Mouse (Mus musculus) macrophage (primary cell): ENCODE measurements around the gene Polr3g. TPM values are rescaled to one million over a fixed set of nuclear protein-coding genes. Genes with fewer than 3 reads are reported as not detected.

Experiments used
- H3K27ac ChIP-seq: fragments of 350-480 bp; formaldehyde crosslinking; 2 replicates; pipeline ENCODE4 v1.9.0; 2021
- H3K36me3 ChIP-seq: fragments of 350-480 bp; formaldehyde crosslinking; 2 replicates; pipeline ENCODE4 v1.9.0; 2021; ENCODE audit errors: inconsistent target
- H3K4me3 ChIP-seq: fragments of 350-480 bp; formaldehyde crosslinking; 2 replicates; pipeline ENCODE4 v1.9.0; 2021; ENCODE audit errors: inconsistent target
- H3K79me2 ChIP-seq: fragments of 350-480 bp; formaldehyde crosslinking; 2 replicates; pipeline ENCODE4 v1.9.0; 2021; ENCODE audit errors: inconsistent target
- WGBS: methylation state at CpG from one replicate; pipeline ENCODE4 v1.1.7; 2026; ENCODE audit warnings: inconsistent platforms; ENCODE audit not compliant: missing documents; 5-methylcytosine and 5-hydroxymethylcytosine counted together
- polyA plus RNA-seq: library from polyadenylated mRNA; stranded (reverse); fragments of 250-400 nt; gene quantifications from 3 replicates; pipeline ENCODE4 v1.2.4, GENCODE M21; 2018; ENCODE audit warnings: inconsistent platforms

The Polr3g gene
- polyA plus RNA-seq, 1 experiment from 2014 or later, result 8.5 TPM

DNA sequence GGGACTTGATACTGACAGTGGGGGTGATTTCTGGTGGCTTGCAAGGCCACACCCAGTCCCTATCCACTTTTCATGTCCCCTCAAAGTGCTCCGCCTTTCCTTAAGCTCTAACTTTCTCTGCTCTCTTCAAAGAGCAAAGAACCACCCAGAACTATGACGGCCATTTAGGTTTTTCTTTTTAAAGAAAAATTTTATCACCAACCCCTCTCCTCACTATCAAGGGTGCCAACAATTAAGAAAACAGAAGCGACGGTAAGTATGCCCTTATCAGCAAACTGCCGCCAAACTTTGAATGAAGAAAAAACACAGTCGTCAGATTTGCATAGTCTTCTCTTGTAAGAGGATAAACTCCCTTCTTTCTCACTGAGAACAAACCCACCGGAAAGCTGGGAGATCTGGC is 547 bp downstream of the Polr3g start:
- Histone ChIP-seq H3K4me3 (peak overlapping the region; percentile 80), H3K27ac (no peak overlapping the region), H3K36me3 (no peaks in the 10 kb centered on the region), H3K79me2 (no peaks in the 10 kb centered on the region; the same call in 1 of the 2 replicates)
- WGBS, result 0% methylated on average over 7 of the region's 7 CpGs

- H3K4me3 ChIP-seq, result peak overlapping the region; percentile 80
- no peak overlapping the region for H3K27ac ChIP-seq
- WGBS, result 38% methylated on average over 4 of the region's 4 CpGs
- no peaks in the 10 kb centered on the region for H3K36me3 ChIP-seq
- H3K79me2 ChIP-seq, result no peaks in the 10 kb centered on the region; the same call in 1 of the 2 replicates
These were observed 1.0 kb downstream of the Polr3g start for GRCm38 (mm10) chr13:81709805-81710204.

GRCm38 (mm10) chr13:81706311-81706710 is 4.5 kb downstream of the Polr3g start:
- Histone ChIP-seq H3K27ac (no peak overlapping the region), H3K36me3 (no peaks in the 10 kb centered on the region), H3K4me3 (no peak overlapping the region), H3K79me2 (no peaks in the 10 kb centered on the region; the same call in 1 of the 2 replicates)
- 97% methylated on average over 4 of the region's 5 CpGs for WGBS

DNA sequence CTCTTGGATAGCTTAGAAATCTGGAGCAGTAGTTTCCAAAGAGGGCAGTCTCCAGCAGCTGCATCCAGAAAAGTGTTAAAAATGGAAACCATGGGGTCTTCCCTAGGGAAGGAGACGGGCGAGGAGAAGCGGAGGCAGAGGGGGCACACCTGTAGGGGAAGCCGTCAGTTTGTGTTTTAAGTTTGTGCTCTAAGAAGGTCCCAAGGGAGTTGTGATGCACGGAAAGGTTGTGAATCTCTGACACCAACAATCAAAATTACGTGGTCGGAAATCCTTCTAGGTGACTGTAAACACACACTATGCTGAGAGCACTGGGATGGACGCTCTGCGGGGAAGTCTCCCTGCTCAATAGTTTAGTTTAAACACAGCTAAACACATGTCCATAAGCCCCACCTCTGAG is 7.2 kb downstream of the Polr3g start:
- WGBS, result 94% methylated on average over 9 of the region's 9 CpGs
- Histone ChIP-seq H3K79me2 (no peaks in the 10 kb centered on the region; the same call in 1 of the 2 replicates), H3K4me3 (no peak overlapping the region), H3K36me3 (no peaks in the 10 kb centered on the region), H3K27ac (no peak overlapping the region)

DNA sequence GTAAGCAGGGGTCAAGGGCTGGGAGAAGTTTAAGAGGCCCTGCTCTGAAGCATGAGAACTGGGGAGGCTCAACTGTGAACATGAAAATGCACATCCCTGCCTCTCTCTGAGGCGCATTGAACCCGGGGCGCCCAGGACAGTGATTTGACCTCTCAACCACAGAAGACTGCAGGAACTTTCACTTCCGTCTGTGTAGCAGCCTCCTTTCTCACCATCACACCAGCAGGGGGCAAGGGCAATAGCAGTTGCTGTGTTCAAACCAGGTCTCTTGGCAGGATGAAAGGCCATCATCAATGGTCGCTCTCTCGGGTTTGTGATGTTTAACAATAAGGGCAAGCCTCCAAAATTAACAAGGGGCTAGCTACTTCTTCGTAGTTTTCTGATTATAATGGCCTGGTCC is 7.7 kb downstream of the Polr3g start:
- H3K36me3 ChIP-seq, result no peaks in the 10 kb centered on the region
- H3K27ac ChIP-seq, result no peak overlapping the region
- 46% methylated on average over 7 of the region's 7 CpGs for WGBS
- no peaks in the 10 kb centered on the region; the same call in 1 of the 2 replicates for H3K79me2 ChIP-seq
- no peak overlapping the region for H3K4me3 ChIP-seq

GRCm38 (mm10) chr13:81694446-81694845 is 16.4 kb downstream of the Polr3g start:
- WGBS, result 97% methylated on average over 12 of the region's 12 CpGs
- Histone ChIP-seq H3K27ac (no peak overlapping the region), H3K4me3 (no peak overlapping the region), H3K79me2 (no peaks in the 10 kb centered on the region), H3K36me3 (no peaks in the 10 kb centered on the region)

GRCm38 (mm10) chr13:81691606-81692005 is 19.2 kb downstream of the Polr3g start:
- no peak overlapping the region for H3K4me3 ChIP-seq
- no peaks in the 10 kb centered on the region for H3K36me3 ChIP-seq
- 41% methylated on average over 9 of the region's 9 CpGs for WGBS
- no peak overlapping the region for H3K27ac ChIP-seq
- H3K79me2 ChIP-seq, result no peaks in the 10 kb centered on the region

GRCm38 (mm10) chr13:81690477-81690876 is 20.3 kb downstream of the Polr3g start:
- Histone ChIP-seq H3K27ac (no peak overlapping the region), H3K4me3 (no peak overlapping the region), H3K79me2 (no peaks in the 10 kb centered on the region), H3K36me3 (no peaks in the 10 kb centered on the region)
- WGBS, result 87% methylated on average over 10 of the region's 10 CpGs

DNA sequence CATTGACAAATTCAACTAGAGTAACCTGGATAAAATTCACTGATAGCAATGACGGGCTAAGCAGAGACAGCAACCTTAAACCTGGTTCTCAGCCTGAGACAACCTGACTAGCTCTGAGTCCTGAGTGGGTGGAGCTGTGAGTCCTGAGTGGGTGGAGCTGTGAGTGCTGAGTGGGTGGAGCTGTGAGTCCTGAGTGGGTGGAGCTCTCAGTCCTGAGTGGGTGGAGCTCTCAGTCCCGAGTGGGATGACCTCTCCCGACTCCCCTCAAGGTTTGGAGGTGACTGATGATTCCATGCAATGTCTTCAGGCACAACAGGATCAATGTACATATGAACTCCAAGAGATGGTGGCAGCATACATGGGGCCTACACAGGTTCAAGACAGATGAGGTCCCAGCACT is 21.2 kb downstream of the Polr3g start:
- Histone ChIP-seq H3K79me2 (no peaks in the 10 kb centered on the region), H3K36me3 (no peaks in the 10 kb centered on the region), H3K27ac (no peak overlapping the region), H3K4me3 (no peak overlapping the region)
- 91% methylated on average over 3 of the region's 3 CpGs for WGBS

GRCm38 (mm10) chr13:81684884-81685283 is 25.9 kb downstream of the Polr3g start:
- no peaks in the 10 kb centered on the region for H3K79me2 ChIP-seq
- no peak overlapping the region for H3K4me3 ChIP-seq
- H3K27ac ChIP-seq, result no peak overlapping the region
- H3K36me3 ChIP-seq, result no peaks in the 10 kb centered on the region
- WGBS, result 76% methylated on average over 3 of the region's 3 CpGs

GRCm38 (mm10) chr13:81684258-81684657 is 26.6 kb downstream of the Polr3g start:
- no peak overlapping the region for H3K4me3 ChIP-seq
- H3K79me2 ChIP-seq, result no peaks in the 10 kb centered on the region
- no peaks in the 10 kb centered on the region for H3K36me3 ChIP-seq
- H3K27ac ChIP-seq, result no peak overlapping the region
- WGBS, result 93% methylated on average over 5 of the region's 5 CpGs

DNA sequence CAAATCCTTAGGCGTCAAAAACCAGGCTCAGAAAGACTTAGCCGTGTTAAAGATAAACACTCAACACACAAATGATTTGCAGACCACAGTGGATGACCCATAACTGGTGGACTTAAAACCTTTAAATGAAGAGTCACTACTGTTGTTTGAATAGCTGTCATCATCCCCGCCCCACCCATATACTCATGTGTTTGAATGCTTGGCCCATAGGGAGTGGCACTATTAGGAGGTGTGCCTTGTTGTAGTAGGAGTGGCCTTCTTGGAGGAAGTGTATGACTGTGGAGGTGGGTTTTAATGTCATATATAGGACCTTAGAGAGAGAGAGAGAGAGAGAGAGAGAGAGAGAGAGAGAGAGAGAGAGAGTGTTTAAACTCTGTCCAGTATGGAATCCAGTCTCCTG is 27.7 kb downstream of the Polr3g start:
- no peaks in the 10 kb centered on the region for H3K79me2 ChIP-seq
- no peaks in the 10 kb centered on the region for H3K36me3 ChIP-seq
- 96% methylated on average over 3 of the region's 3 CpGs for whole genome bisulfite sequencing
- no peak overlapping the region for H3K4me3 ChIP-seq
- no peak overlapping the region for H3K27ac ChIP-seq

DNA sequence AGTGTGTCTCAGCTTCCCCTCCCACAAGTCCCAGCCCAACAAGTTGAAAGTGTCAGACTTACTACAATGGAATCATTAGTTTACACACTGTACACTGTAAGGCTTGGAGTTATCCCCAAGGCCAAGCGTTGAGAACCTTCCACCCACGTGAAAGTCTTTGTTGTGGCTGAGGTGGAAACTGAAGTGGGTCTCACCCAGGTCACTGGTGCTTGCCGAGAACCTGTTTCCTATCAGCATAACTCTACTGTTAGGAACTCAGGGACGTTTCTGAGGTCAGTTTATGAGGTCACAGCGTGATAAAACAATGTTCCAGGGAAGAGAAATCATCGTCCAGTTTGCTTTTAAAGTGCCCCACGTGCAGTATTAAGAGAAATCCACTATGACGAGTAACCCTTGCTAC is 35.5 kb downstream of the Polr3g start:
- peaks cover 13% of the 10 kb centered on the region; the same call in 1 of the 2 replicates for H3K36me3 ChIP-seq

DNA sequence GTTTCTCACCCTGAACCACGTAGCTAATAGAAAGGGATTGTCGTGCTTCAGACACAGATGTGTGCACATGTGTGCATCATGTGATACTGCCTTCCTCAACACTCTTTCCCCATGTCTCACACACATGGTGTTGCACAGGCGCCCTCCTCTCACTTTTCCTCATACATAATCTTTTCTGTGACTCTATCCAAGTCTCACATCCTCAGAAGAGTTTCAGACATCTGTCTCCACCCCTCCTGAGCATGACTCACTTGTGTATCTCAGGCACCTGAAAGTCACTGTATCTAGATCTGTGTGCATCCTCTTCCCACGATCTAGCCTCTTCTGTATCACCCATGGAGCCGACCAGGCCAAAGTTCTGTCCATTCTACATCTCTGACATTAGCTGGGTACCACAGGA is 43.1 kb downstream of the Polr3g start:
- WGBS, result 92% methylated on average over 5 of the region's 5 CpGs
- H3K79me2 ChIP-seq, result peaks cover 26% of the 10 kb centered on the region
- H3K36me3 ChIP-seq, result peaks cover 67% of the 10 kb centered on the region
- H3K27ac ChIP-seq, result no peak overlapping the region
- no peak overlapping the region for H3K4me3 ChIP-seq

More for the DNA sequence above, 35.5 kb downstream of the Polr3g start:
- no peak overlapping the region for H3K4me3 ChIP-seq
- 96% methylated on average over 8 of the region's 8 CpGs for WGBS
- H3K79me2 ChIP-seq, result no peaks in the 10 kb centered on the region
- no peak overlapping the region for H3K27ac ChIP-seq

DNA sequence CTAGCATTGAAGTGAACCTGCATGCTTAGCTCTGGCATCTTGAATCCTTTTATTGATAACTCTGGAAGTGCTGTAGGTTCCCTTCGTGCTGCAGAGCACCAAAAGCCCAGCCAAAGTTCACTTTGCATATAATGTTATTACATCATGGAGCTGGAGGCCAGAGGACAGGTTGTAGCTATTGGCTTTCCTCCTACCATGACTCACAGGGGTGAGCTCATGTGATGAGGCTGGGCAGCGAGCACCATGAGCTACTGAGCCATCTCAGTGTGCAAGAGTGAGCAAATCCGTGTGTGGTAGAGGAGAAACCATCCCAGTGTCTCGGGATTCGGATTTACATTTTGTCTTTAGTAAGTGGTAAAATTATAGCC is 46.5 kb downstream of the Polr3g start:
- Histone ChIP-seq H3K27ac (no peak overlapping the region), H3K79me2 (peaks cover 60% of the 10 kb centered on the region), H3K36me3 (peaks cover 49% of the 10 kb centered on the region), H3K4me3 (no peak overlapping the region)
- WGBS, result 96% methylated on average over 5 of the region's 5 CpGs

DNA sequence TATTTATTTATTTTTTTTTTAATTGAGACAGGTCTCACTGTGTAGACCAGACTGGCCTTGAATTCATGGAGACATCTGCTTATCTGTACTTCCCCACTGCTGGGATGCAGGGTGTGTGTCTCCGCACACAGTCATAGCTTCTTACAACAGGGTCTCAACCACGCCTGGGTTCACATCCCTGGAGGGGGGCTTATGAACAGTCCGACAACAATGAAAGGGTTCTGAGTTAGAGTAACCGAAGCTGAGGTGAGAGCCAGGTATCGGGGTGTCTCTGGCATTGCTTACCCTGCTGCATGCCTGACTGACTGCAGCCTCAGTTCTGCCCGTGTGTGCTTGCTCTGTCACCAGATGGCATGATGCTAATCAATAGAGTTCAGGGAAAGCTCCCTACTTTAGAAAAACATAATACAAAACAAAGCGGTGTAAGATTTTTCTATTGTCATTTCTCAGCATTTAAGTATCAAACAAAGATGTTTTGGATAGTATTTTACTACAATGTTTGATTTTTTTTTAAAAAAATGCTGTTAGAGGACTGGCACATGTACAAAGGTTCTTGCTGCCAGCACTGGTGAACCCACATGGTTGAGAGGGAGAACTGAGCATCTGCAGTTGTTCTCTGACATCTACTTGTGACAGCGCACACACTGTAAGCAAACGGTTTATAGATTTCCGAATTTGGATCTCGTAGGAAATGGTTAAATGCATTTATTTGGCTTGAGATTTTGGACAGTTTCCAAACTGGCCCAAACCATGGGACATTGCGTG is 47.1 kb downstream of the Polr3g start:
- Histone ChIP-seq H3K79me2 (peaks cover 65% of the 10 kb centered on the region), H3K36me3 (peaks cover 43% of the 10 kb centered on the region), H3K4me3 (no peak overlapping the region), H3K27ac (no peak overlapping the region)
- 91% methylated on average over 12 of the region's 12 CpGs for WGBS
